Mouse (Mus musculus): Measurements from ENCODE around the gene Vgll3.

The Vgll3 gene

DNA sequence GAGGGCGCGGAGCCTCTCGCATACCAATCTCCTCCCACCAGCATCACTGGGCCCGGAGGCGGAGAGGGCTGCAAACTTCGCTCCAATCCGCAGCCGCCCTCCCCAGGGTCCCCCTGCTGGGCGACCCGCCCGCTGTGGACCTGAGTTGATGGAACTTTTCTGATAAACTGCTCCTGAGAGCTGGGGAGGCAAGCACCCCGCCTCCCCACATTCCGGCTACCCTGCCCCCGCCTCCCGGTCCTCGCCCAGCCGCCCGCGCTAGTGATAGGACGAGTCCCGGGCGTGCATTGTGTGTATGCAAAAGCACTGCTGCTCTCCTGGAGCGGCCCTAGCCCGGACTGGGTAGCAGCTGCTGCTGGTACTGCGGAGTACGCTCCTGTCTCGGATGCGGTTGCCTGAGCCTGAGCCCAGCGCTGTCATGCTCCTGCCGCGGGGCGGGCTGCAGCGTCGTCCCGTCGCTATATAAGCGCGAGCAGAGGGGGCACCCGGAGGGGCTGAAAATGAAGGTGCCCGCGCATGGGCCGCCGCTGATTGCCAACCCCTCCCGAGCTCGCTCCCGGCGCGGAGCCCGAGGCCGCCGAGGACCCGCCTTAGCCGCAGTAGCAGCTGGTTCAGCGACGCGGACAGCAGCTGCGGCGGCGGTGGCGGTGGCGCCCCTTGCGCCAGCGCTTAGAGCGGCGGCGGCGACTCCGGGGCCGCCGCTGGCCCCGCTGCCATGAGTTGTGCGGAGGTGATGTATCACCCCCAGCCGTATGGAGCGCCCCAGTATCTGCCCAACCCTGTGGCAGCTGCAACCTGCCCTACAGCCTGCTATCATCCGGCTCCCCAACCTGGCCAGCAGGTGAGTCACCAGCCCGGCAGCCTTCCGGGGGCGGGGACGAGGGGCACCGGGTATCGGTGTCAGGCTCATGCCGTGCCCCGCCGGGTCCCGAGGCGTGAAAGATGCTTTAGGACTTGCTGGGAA, at the start of gene Vgll3:
Gene Vgll3 (plus strand): TSS at position 340 of the 964 bp plus-strand sequence.
- peak; percentile 28 for DNase-seq (ENCODE audit: low spot score)

DNA sequence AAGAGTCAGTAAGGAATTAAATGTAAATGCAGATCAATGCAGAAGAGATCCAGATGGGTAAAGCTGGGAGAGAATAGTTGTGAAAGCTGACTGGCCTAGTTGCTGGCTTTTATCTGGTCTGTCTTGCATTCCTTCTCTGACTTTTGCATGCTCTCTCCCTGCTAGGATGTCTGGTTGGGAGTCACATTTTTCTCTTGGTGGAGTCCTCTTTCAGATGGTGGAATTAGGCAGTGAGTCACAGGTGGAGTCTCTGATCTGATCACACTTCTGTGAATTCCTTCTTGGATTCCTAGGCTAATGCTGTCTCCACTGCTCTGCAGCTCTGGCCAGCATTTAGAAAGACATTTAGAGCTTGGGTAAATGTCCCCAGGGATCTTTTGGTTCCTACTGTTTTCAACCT, 49.1 kb upstream of the Vgll3 start:
- DNase-seq (ENCODE audit: low spot score) = no peak

DNA sequence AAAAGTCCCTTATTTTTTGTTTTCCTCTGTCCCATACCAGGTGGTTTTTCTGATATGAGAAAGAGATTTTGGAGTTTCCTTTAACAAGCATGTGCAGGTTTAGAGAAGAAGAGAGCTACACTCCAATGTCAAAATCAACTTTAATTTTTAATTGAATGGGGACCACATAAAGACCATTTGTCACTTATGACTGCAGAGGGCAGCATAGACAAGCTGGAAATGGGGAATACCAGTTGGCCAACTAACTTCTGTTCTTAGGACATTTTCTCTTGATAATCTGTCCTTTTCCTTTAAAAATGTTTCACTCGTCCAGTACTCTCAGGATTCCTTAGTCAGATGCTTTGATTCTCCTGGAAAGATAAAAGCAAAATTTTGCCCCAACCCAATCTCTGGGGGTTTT, 29.1 kb upstream of the Vgll3 start:
- DNase-seq (ENCODE audit: low spot score) = no peak

DNA sequence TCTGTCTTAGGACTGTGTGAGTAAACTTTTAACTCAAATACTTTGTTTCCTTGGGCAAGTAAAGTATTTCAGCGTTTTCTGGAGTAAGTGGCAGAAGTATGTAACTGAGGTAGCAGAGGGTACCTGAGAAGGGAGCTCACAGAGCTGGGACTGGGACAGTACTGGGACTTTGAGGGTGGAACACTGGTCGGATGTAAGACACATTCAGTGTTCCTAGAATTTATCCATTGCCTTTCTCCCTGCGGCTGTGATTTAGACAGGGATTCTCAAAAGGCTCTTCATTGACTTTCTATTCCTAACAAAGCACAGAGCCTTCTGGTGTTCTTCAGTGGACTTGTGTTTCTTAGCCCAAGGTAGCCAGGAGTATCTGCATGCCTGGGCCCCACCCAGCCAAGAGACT, 1.0 kb downstream of the Vgll3 start:
- DNase-seq (ENCODE audit: low spot score) = no peak

DNA sequence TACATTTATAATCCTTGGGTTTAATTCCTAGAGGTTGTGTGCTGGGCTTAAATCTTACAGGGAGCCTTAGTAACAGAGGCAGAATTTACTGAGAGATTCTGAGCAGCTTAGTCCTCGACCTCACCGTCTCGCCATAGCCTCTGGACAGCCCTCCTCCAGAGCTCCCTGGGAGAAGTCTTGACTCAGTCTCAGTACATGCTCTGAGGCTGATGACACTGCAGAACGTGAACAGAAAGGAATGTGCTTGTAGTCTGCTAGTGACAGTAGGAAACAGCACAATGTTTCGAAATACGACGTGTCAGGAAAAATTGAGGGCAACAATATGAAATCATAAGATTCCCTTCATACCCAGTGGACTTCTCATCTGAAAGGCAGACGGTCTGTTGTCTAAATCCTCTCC, 3.7 kb downstream of the Vgll3 start:
- DNase-seq (ENCODE audit: low spot score) = no peak

DNA sequence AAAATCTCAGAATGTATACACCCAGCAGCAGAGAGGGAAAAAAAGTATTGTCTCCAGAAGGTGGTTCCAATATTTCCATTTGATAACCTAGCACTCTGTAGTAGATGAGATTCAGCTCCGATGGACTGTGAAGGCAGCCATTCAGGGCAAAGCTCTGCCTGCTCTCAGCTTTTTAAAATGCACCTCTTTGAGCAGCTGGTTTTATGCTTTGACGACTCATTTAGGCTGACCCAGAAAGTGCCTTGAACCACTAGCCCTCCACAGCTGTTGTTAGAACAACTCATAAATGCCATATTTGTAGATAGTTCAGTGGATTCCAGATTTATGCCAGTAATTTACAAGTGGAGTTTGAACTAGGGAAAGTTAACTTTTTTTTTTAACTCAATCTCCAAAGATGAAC, 5.7 kb downstream of the Vgll3 start:
- DNase-seq (ENCODE audit: low spot score) = no peak

DNA sequence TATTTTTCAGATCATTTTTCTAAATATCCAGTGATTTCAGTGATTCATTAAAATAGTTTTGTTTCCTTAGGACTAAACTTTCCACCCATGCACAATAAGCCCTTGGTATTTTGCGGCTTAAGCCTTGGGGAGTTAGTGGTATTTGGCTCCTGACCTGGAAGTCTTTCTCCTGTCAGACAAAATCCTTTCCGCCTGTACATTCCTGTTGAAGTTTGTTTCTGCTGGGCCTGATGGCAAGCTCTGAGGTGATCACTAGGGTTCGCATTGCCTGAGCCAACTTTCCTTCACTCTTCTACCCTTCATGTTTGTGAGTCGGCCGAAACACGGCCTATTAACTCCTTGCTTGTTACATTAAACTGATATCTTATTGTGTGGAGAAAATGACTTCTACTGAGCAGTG, 8.7 kb downstream of the Vgll3 start:
- no peak for DNase-seq (ENCODE audit: low spot score)

DNA sequence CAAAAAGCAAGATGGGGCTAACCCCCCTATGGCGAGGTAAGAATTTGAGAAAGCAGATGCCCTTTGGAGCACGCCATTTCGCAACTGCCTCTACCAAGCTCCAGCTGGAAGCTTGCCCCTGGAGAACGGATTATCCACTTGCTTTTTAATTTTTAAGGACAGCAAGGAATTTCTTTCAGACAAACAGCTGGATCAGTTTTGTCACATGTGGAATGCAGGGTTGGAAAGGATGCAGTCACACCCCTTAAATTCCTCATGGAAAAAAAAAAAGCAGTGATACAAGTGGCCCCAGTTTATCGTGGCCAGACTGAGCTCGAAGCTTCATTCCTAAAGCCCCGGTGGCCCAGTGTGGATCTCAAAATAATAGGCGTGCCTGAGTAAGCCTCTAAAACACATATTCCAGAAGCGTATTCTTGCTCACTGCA, 13.1 kb downstream of the Vgll3 start:
- no peak for DNase-seq (ENCODE audit: low spot score)

DNA sequence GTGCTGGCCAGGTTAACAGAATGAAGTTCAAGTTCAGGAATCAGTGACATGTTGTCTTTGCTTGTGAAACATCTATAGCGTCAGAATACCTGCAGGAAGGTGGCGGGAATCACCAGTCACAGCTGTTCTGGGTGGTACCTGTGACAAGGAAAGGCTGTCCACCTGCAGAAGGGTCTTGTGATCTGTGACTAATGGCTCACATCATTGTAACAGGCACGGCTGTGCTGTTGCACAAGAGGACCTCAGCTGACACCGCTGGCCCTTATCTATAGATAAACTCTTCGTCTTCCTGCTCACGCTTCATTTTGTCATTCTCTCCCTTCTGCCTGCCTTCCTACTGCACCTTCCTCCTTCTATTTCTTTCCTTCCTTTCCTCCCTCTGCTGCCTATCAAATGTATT, 14.0 kb downstream of the Vgll3 start:
- DNase-seq (ENCODE audit: low spot score) = no peak

DNA sequence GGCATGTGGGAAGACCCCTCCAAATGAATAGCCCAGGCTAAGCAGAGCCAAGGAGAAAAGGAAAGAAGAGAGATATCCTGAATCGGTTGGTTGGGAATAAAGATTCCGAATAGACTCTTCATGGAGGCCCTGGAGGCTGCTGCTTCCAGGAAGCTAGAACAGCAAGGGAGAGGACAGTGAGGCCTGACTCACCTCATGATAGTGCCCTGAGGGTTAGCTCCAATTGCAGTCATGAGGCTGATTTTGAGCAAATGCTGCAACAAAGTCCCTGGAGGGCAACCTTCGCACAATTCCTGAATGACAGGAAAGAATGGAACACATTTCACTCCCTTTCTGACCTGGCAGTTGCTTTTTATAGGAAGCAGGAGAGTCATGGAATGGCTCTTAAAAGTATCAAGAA, 19.7 kb downstream of the Vgll3 start:
- DNase-seq (ENCODE audit: low spot score) = no peak

DNA sequence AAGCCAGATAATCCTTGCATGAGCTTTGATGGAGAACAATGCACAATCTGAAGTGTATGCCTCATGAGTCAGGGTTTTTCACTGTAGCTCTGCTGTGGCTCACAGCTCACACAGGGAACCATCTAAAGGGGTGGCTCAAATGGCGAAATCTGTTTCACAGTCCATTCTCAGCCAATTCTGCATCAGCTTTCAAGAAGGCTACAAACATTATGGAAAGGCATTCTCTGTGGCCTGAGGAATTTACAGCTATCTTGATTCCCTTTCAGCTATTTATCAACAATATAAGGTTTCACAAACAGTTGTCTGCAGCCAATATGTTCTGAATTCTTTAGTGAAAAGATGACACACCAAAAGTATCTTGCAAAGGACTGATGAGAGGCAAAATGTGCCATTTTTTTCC, 35.1 kb downstream of the Vgll3 start:
- DNase-seq (ENCODE audit: low spot score) = no peak

DNA sequence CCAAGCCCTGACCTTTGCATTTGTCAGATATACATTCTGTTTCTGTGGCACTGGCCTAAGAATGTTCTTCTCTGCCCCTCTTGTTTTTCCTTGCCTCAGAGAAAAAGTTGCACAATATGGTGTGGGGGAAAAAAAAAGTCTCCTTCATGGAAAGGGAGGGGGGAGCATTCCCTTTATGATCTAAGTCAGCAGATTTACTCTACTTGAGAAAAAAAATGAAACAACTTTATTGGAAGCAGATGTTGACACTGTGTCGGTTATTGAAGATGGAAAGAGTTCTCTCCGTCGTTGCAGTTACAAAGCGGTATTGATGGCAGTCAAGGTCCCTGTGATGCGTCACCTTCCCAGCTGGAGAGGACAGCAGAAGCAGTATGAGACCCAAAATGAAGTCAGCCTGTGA, 49.4 kb downstream of the Vgll3 start:
- no peak for DNase-seq (ENCODE audit: low spot score)

DNA sequence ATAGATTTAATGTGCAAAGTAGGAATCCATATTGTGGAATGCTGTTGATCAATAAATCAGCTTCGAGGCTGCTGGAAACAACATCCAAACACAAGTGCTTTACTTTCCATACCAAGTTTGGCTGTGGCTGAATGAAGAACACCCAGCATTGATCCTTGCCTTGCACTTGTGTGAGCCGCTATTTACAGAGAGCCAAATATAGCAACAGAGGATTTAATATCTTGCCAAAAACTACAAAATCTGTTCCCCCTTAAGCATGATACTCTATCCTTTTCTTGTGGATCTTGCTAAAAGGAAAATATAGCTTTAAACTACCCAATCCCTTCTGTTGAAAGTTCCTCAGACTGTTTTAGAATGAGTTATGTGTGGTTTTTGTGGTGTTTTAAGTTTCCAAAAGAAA, 52.9 kb downstream of the Vgll3 start:
- no peak for DNase-seq (ENCODE audit: low spot score)

DNA sequence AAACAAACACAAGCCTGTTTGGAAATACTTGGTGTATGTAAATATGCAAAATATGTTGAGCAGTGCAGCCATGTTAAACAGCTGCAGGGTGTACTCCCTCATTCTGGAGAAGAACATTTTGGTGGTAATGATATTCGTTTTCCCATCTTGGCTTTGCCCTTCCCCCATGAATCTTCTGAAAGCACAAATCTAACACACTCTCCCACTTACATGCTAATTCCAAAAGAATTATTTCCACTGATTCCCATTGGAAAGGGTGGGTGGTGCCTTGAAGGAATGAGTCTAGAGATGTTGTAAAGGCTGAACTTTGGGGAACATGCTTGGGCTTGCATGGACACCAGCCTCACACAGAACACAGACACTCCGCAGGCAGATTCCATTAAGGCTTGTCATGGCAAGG, 53.9 kb downstream of the Vgll3 start:
- DNase-seq (ENCODE audit: low spot score) = no peak

DNA sequence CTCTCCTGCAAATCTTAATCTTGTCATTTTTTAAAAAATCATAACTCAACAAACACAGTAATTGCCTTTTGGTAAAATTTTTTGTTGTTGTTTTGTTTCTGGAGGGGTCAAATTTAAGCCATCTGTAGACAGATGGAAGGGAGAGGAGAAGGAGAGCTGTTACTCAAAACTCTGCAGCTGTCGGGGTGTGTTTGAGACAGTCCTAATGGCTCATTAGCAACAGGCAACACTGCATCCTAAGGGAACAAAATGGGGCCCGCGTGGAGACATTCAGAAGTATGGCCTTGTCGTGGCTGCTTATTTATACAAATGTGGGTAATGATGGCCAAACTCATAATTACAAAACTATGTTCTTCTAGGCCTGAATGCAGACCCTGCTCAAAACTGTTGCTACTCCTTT, 73.9 kb downstream of the Vgll3 start:
- DNase-seq (ENCODE audit: low spot score) = no peak
